Mouse (Mus musculus): ENCODE results near the gene Neurl3. TPM values are rescaled to one million over a fixed set of nuclear protein-coding genes. Genes with fewer than 3 reads are reported as not detected.

Gene Neurl3
- polyA plus RNA-seq, 1 experiment from 2014 or later, result 4.6 TPM

DNA sequence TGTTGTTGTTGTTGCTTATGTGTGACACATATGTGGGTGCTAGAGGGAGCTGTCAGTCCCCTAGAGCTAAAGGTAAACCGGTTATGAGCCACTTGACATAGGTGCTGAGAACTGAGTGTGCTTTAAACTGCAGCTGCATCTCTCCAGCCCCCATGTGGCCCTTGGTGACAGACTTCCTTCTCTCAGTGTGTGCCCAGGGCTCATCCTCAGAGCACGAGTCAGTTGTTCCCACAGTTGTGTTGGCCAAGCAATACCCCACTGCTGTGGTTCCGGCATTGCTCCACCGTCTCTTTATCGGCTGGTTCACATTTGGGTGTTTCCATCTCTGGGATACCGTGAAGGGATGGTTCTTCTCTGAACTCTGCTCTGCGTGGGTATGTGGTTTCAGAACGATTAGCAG is 17.2 kb downstream of the Neurl3 start:
- no peaks in the 10 kb centered on the region; the same call in 1 of the 2 replicates for H3K4me1 ChIP-seq (replicated peaks; ENCODE audit: control insufficient read depth, insufficient read depth, low read length)
- H3K36me3 ChIP-seq (ENCODE audit: control insufficient read depth, insufficient read depth, low read length), result no peaks in the 10 kb centered on the region
- H3K4me2 ChIP-seq, result no peak overlapping the region
- DNase-seq (ENCODE audit: low spot score) (no peak), ATAC-seq (replicated peaks; ENCODE audit: low FRiP score) (no peak)
- no peak overlapping the region for H3K4me3 ChIP-seq (ENCODE audit: low read depth, low read length)
- 70% methylated on average over 8 of the region's 8 CpGs for WGBS
- H3K9me3 ChIP-seq (ENCODE audit: control insufficient read depth, low read length), result peaks cover 4% of the 10 kb centered on the region; the same call in 1 of the 2 replicates
- no peak overlapping the region for H3K27ac ChIP-seq (ENCODE audit: low read depth, low read length)
- H3K9ac ChIP-seq (ENCODE audit: low read depth, low read length), result no peak overlapping the region
- H3K27me3 ChIP-seq (replicated peaks; ENCODE audit: control insufficient read depth, insufficient read depth, low read length), result peaks cover 6% of the 10 kb centered on the region; the same call in 1 of the 2 replicates

DNA sequence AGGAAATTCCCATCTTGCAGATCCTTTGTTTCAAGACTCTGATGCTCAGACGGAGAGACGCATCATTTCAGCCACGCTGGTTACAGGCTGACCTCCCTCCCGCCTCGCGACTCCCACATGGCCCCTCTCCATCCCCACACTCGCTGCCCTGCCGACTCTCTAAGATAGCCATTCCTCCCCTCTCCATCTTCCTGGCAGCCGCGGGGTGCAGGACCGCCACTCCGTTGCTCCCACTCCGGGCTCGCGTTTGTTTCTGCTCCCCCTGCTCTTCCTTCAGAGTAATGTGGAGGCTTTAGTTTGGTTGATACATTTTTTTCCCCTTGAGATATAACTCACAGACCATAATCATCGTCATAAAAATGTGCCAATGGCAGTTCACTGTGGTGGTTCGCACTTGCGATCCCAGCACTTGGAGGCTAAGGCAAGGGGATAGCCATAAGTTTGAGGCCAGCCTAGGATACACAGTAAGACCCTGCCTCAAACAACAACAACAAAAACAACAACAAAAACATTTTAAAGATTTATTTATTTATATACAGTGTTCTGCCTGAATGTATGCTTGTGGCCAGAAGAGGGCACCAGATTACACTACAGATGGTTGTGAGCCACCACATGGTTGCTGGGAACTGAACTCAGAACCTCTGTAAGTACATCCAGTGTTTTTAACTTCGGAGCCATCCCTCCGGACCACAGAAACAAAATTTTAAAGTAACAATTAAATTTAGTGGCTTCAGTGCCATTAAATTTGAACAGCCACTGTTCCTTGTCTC is 18.4 kb downstream of the Neurl3 start:
- ATAC-seq (replicated peaks; ENCODE audit: low FRiP score) (no peak), DNase-seq (ENCODE audit: low spot score) (no peak)
- no peak overlapping the region for H3K4me2 ChIP-seq
- no peak overlapping the region for H3K9ac ChIP-seq (ENCODE audit: low read depth, low read length)
- peaks cover 4% of the 10 kb centered on the region; the same call in 1 of the 2 replicates for H3K9me3 ChIP-seq (ENCODE audit: control insufficient read depth, low read length)
- no peak overlapping the region for H3K4me3 ChIP-seq (ENCODE audit: low read depth, low read length)
- H3K27ac ChIP-seq (ENCODE audit: low read depth, low read length), result no peak overlapping the region
- WGBS, result 41% methylated on average over 20 of the region's 20 CpGs
- peaks cover 6% of the 10 kb centered on the region; the same call in 1 of the 2 replicates for H3K27me3 ChIP-seq (replicated peaks; ENCODE audit: control insufficient read depth, insufficient read depth, low read length)
- H3K36me3 ChIP-seq (ENCODE audit: control insufficient read depth, insufficient read depth, low read length), result no peaks in the 10 kb centered on the region
- no peaks in the 10 kb centered on the region; the same call in 1 of the 2 replicates for H3K4me1 ChIP-seq (replicated peaks; ENCODE audit: control insufficient read depth, insufficient read depth, low read length)

DNA sequence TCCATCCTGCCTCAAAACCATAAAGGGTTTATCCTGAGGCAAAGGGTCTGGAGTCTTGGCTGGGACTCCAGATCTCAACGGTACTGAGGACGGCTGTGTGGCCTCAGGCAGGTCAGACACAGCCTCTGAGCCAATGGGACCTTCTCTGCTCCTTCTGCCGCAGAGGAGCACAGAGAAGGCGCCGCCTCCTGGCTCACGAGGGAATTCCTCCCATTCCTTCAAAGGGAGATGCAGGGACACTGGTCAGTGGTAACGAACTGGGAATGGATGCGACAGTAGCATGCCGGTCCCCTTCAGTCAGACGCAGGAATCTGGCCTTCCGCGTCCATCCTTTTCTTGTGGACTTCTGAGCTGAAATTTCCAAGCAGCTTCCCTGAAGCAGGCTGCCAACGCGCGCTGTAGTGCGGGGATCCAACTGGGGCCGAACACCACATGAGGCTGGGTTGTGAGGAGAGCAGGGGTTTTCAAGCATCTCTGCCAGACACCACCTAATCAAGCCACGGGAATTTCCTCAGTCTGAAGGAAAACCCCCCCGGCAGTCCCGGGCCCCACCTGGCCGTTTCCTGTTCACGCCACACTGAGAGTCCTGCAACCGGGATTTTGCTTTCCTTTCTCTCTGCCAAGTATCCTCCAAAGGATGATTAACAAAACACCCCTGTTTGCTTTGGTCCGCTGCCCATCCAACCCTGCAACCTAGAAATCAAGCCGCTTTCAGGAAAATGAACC is 19.7 kb downstream of the Neurl3 start:
- DNase-seq (ENCODE audit: low spot score), result no peak
- peak overlapping the region; percentile 26 for H3K4me2 ChIP-seq
- peaks cover 6% of the 10 kb centered on the region; the same call in 1 of the 2 replicates for H3K27me3 ChIP-seq (replicated peaks; ENCODE audit: control insufficient read depth, insufficient read depth, low read length)
- no peak overlapping the region for H3K27ac ChIP-seq (ENCODE audit: low read depth, low read length)
- no peak for ATAC-seq (replicated peaks; ENCODE audit: low FRiP score)
- H3K9ac ChIP-seq (ENCODE audit: low read depth, low read length), result no peak overlapping the region
- no peak overlapping the region for H3K4me3 ChIP-seq (ENCODE audit: low read depth, low read length)
- 15% methylated on average over 25 of the region's 25 CpGs for WGBS
- H3K36me3 ChIP-seq (ENCODE audit: control insufficient read depth, insufficient read depth, low read length), result no peaks in the 10 kb centered on the region
- H3K9me3 ChIP-seq (ENCODE audit: control insufficient read depth, low read length), result peaks cover 4% of the 10 kb centered on the region; the same call in 1 of the 2 replicates
- H3K4me1 ChIP-seq (replicated peaks; ENCODE audit: control insufficient read depth, insufficient read depth, low read length), result no peaks in the 10 kb centered on the region; the same call in 1 of the 2 replicates

DNA sequence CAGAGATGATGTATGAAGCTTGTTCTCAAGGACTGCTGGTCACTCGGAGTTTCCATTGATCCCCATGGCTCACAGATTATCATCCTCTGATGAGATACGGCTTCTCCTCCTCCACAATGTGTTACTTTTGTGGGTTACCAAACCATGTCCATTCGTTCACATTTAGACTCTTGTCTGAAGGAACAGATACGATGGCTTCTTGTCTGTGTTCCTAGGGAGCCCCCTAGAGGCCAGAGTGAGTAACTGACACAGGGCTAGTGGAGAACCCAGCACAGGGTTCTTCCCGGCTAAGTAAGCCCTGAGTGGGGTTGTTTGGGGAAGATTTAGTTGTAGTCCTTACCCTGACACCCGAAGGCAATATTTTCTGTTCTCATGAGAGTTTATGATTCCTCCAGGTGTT is 21.7 kb downstream of the Neurl3 start:
- peak; percentile 69 for ATAC-seq (replicated peaks; ENCODE audit: low FRiP score)

DNA sequence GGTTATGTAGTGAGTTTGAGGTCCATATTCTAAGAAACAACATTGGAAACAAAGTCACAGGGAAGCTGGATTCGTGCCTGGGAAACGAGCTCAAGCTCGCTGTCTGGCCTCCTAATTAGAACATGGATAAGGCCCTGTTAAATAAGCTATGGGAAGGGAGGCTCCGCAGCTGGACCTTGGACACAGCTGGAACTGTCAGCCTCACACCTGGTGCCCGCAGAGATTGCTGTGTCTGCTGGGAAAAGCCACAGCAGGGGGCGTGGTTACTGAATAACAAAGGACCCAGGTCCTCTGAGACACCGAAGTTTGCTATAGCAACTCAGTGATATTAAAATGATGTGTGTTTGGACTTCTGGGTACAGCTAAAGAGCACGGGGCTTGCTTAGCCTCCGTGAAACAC is 23.1 kb downstream of the Neurl3 start:
- Histone ChIP-seq H3K27me3 (replicated peaks; ENCODE audit: control insufficient read depth, insufficient read depth, low read length) (peaks cover 6% of the 10 kb centered on the region; the same call in 1 of the 2 replicates), H3K36me3 (ENCODE audit: control insufficient read depth, insufficient read depth, low read length) (no peaks in the 10 kb centered on the region), H3K4me3 (ENCODE audit: low read depth, low read length) (no peak overlapping the region), H3K9ac (ENCODE audit: low read depth, low read length) (no peak overlapping the region), H3K4me1 (replicated peaks; ENCODE audit: control insufficient read depth, insufficient read depth, low read length) (no peaks in the 10 kb centered on the region; the same call in 1 of the 2 replicates), H3K4me2 (no peak overlapping the region), H3K9me3 (ENCODE audit: control insufficient read depth, low read length) (no peaks in the 10 kb centered on the region; the same call in 1 of the 2 replicates), H3K27ac (ENCODE audit: low read depth, low read length) (no peak overlapping the region)
- ATAC-seq (replicated peaks; ENCODE audit: low FRiP score) (no peak; the same call in 1 of the 2 replicates), DNase-seq (ENCODE audit: low spot score) (no peak)
- WGBS, result 26% methylated on average over 9 of the region's 9 CpGs

More for the DNA sequence above, 21.7 kb downstream of the Neurl3 start:
- Histone ChIP-seq H3K27ac (ENCODE audit: low read depth, low read length) (no peak overlapping the region), H3K27me3 (replicated peaks; ENCODE audit: control insufficient read depth, insufficient read depth, low read length) (peaks cover 6% of the 10 kb centered on the region; the same call in 1 of the 2 replicates), H3K4me3 (ENCODE audit: low read depth, low read length) (no peak overlapping the region), H3K4me2 (no peak overlapping the region), H3K9ac (ENCODE audit: low read depth, low read length) (no peak overlapping the region), H3K36me3 (ENCODE audit: control insufficient read depth, insufficient read depth, low read length) (no peaks in the 10 kb centered on the region), H3K4me1 (replicated peaks; ENCODE audit: control insufficient read depth, insufficient read depth, low read length) (no peaks in the 10 kb centered on the region; the same call in 1 of the 2 replicates), H3K9me3 (ENCODE audit: control insufficient read depth, low read length) (no peaks in the 10 kb centered on the region; the same call in 1 of the 2 replicates)
- WGBS, result 6% methylated on average over 6 of the region's 6 CpGs
- DNase-seq (ENCODE audit: low spot score), result no peak

DNA sequence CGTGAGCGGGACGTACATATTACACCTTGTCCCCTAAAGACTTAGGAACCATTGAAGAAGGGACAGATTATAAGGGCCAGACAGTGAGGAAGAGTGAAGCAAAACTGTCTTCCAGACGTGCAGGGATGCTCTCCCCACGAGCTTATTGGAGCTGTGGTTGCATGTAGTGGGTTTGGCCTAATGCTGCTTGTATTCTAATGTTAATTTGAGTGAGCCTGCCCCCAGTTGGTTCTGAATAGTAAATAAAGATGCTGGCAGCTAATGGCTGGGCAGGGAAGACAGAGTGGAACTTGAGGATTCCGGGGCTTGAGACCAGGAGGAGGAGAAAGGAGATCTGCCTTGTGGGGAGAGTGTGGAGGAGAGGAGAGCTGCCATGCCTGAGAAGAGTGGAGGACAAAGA is 27.8 kb downstream of the Neurl3 start:
- ATAC-seq (replicated peaks; ENCODE audit: low FRiP score) (no peak), DNase-seq (ENCODE audit: low spot score) (no peak)
- Histone ChIP-seq H3K36me3 (ENCODE audit: control insufficient read depth, insufficient read depth, low read length) (no peaks in the 10 kb centered on the region), H3K4me1 (replicated peaks; ENCODE audit: control insufficient read depth, insufficient read depth, low read length) (no peaks in the 10 kb centered on the region; the same call in 1 of the 2 replicates), H3K9me3 (ENCODE audit: control insufficient read depth, low read length) (no peaks in the 10 kb centered on the region), H3K27ac (ENCODE audit: low read depth, low read length) (no peak overlapping the region), H3K4me2 (no peak overlapping the region), H3K9ac (ENCODE audit: low read depth, low read length) (no peak overlapping the region), H3K4me3 (ENCODE audit: low read depth, low read length) (no peak overlapping the region), H3K27me3 (replicated peaks; ENCODE audit: control insufficient read depth, insufficient read depth, low read length) (no peaks in the 10 kb centered on the region)
- WGBS, result 64% methylated on average over 6 of the region's 6 CpGs

DNA sequence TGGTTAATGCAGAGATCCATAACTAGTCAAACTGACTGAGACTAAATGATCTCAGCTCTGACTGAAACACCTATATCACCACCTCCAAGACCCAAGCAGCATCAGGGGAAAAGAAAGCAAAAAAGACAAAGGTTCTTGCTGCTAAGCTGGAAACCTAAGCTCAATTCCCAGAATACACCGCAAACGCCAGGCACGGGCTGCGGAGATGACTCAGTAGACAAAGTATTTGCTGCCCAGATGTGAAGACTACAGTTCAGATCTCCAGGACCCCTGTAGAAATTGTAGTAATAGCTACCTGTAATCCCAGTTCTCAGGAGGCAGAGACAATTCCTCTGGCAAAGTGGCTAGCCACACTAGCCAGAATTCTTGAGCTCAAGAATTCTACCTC is 29.7 kb downstream of the Neurl3 start:
- peak overlapping the region; percentile 40 for H3K4me2 ChIP-seq
- no peak overlapping the region for H3K9ac ChIP-seq (ENCODE audit: low read depth, low read length)
- DNase-seq (ENCODE audit: low spot score), result no peak
- ATAC-seq (replicated peaks; ENCODE audit: low FRiP score), result no peak
- H3K36me3 ChIP-seq (ENCODE audit: control insufficient read depth, insufficient read depth, low read length), result no peaks in the 10 kb centered on the region; the same call in 1 of the 2 replicates
- no peaks in the 10 kb centered on the region; the same call in 1 of the 2 replicates for H3K4me1 ChIP-seq (replicated peaks; ENCODE audit: control insufficient read depth, insufficient read depth, low read length)
- no peaks in the 10 kb centered on the region for H3K27me3 ChIP-seq (replicated peaks; ENCODE audit: control insufficient read depth, insufficient read depth, low read length)
- WGBS, result 81% methylated on average over 4 of the region's 4 CpGs
- no peaks in the 10 kb centered on the region for H3K9me3 ChIP-seq (ENCODE audit: control insufficient read depth, low read length)
- no peak overlapping the region for H3K4me3 ChIP-seq (ENCODE audit: low read depth, low read length)
- H3K27ac ChIP-seq (ENCODE audit: low read depth, low read length), result no peak overlapping the region

DNA sequence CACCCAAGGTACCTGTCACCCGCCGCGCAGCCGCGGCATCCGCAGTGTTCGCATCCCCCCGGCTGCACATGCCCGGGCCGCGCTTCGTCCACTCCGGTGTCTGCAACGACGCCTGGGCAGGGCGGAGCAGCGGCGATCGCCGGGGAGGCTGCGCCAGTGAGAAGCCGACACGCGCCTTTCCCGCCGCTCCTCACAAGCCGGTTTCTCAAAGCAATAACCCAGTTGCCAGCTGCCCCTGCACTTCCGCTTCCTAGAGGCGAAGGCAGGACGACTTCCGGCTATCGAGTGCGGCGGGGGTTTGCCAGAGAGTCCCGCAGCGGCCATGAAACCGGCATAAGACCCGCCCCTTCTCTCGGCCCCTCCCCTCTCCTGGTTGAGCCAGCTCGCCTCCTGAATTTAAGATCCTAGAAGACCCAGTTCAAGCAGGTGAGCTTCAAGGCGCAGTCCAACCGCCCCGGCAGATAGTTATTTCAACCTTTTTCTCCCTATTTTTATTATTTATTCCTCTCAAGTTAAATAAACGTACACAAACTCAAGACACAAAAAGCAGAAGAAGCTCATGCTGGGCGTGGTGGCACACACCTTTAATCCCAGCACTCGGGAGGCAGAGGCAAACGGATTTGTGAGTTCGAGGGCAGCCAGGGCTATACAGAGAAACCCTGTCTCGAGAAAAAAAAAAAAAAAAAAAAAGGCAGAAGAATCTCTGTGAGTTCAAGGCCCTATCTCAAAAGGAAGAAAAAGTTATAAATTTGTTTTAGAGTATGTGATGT is 30.2 kb downstream of the Neurl3 start, which contains the start of gene Uggt1:
Gene Uggt1 (minus strand): TSS at position 663 of the 770 bp plus-strand sequence.
- peak within 1 kb of the TSS; percentile 64; the same call in 1 of the 2 replicates for H3K27ac ChIP-seq (ENCODE audit: low read depth, low read length)
- peak; percentile 89 for DNase-seq (ENCODE audit: low spot score)
- H3K4me1 ChIP-seq (replicated peaks; ENCODE audit: control insufficient read depth, insufficient read depth, low read length), result no peaks in the 10 kb centered on the region; the same call in 1 of the 2 replicates
- H3K9me3 ChIP-seq (ENCODE audit: control insufficient read depth, low read length), result no peaks in the 10 kb centered on the region
- peak within 1 kb of the TSS; percentile 74 for H3K4me2 ChIP-seq
- peak within 1 kb of the TSS; percentile 77 for H3K9ac ChIP-seq (ENCODE audit: low read depth, low read length)
- H3K36me3 ChIP-seq (ENCODE audit: control insufficient read depth, insufficient read depth, low read length), result no peaks in the 10 kb centered on the region; the same call in 1 of the 2 replicates
- H3K27me3 ChIP-seq (replicated peaks; ENCODE audit: control insufficient read depth, insufficient read depth, low read length), result no peaks in the 10 kb centered on the region
- ATAC-seq (replicated peaks; ENCODE audit: low FRiP score), result peak; percentile 97
- H3K4me3 ChIP-seq (ENCODE audit: low read depth, low read length), result peak within 1 kb of the TSS; percentile 78
- WGBS, result 2% methylated on average over 49 of the region's 49 CpGs

All from liver, embryonic 11.5 days (tissue).